Mouse (Mus musculus) heart, embryonic 15.5 days (tissue): Measurements from ENCODE around the gene Ascl1. TPM values are rescaled to one million over a fixed set of nuclear protein-coding genes. Genes with fewer than 3 reads are reported as not detected.

Experiments used
- ATAC-seq: fragments of 200-750 bp; cut with Nextera tagmentation; replicated peaks from 2 replicates; pipeline ENCODE4 v1.8.0; 2017; ENCODE audit warnings: low read depth, moderate TSS enrichment; ENCODE audit not compliant: insufficient number of reproducible peaks, insufficient read depth, low FRiP score
- H3K27ac ChIP-seq: fragments of 300-500 bp; sonication (generic); 2 replicates; pipeline ENCODE4 v1.5.1; 2015; ENCODE audit warnings: mild to moderate bottlenecking, inconsistent platforms
- H3K27me3 ChIP-seq: fragments of 300-500 bp; sonication (generic); 2 replicates; pipeline ENCODE4 v1.6.1; 2015; ENCODE audit warnings: inconsistent platforms
- H3K36me3 ChIP-seq: fragments of 300-500 bp; sonication (generic); 2 replicates; pipeline ENCODE4 v1.6.1; 2015; ENCODE audit warnings: mild to moderate bottlenecking, inconsistent platforms
- H3K4me1 ChIP-seq: fragments of 300-500 bp; sonication (generic); replicated peaks from 2 replicates; pipeline ENCODE4 v1.6.1; 2015; ENCODE audit warnings: inconsistent platforms
- H3K4me2 ChIP-seq: fragments of 300-500 bp; sonication (generic); 2 replicates; pipeline ENCODE4 v1.6.1; 2015; ENCODE audit warnings: inconsistent platforms, mild to moderate bottlenecking, moderate library complexity
- H3K4me3 ChIP-seq: fragments of 300-500 bp; sonication (generic); 2 replicates; pipeline ENCODE4 v1.5.1; 2015; ENCODE audit warnings: mild to moderate bottlenecking, inconsistent platforms
- H3K9ac ChIP-seq: fragments of 300-500 bp; sonication (generic); 2 replicates; pipeline ENCODE4 v1.6.1; 2015; ENCODE audit warnings: mild to moderate bottlenecking, inconsistent platforms
- H3K9me3 ChIP-seq: fragments of 300-500 bp; sonication (generic); replicated peaks from 2 replicates; pipeline ENCODE4 v1.6.1; 2016; ENCODE audit warnings: inconsistent platforms
- WGBS: fragments of 180-500 bp; shearing (Covaris S2); methylation state at CpG from one replicate; pipeline ENCODE4 v1.1.7; 2015; ENCODE audit warnings: mixed read lengths; 5-methylcytosine and 5-hydroxymethylcytosine counted together
- polyA plus RNA-seq: library from polyadenylated mRNA; unstranded; fragments of >200 nt; fragmentation: Nextera tagmentation; extraction: Ambion mirVana; gene quantifications from 2 replicates; pipeline ENCODE4 v1.2.1, GENCODE M21; 2015

Gene Ascl1
- polyA plus RNA-seq, 1 experiment from 2014 or later, result 0.15 TPM

GRCm38 (mm10) chr10:87484831-87485720 is 8.4 kb downstream of the Ascl1 start:
- H3K4me3 ChIP-seq, result no peak overlapping the region
- peaks cover 65% of the 10 kb centered on the region for H3K27me3 ChIP-seq
- no peak overlapping the region for H3K9ac ChIP-seq
- ATAC-seq, result no peak
- WGBS, result 4% methylated on average over 17 of the region's 17 CpGs
- no peak overlapping the region for H3K4me2 ChIP-seq
- H3K36me3 ChIP-seq, result no peaks in the 10 kb centered on the region
- no peaks in the 10 kb centered on the region for H3K9me3 ChIP-seq
- peaks cover 8% of the 10 kb centered on the region for H3K4me1 ChIP-seq
- no peak overlapping the region for H3K27ac ChIP-seq

GRCm38 (mm10) chr10:87477895-87478294 is 15.6 kb downstream of the Ascl1 start:
- WGBS, result 55% methylated on average over 5 of the region's 5 CpGs
- H3K4me3 ChIP-seq, result no peak overlapping the region

GRCm38 (mm10) chr10:87474971-87475370 is 18.5 kb downstream of the Ascl1 start:
- Histone ChIP-seq H3K27me3 (no peaks in the 10 kb centered on the region), H3K9ac (no peak overlapping the region), H3K4me3 (no peak overlapping the region), H3K27ac (no peak overlapping the region), H3K4me1 (no peaks in the 10 kb centered on the region), H3K9me3 (no peaks in the 10 kb centered on the region), H3K4me2 (no peak overlapping the region), H3K36me3 (no peaks in the 10 kb centered on the region)
- ATAC-seq, result no peak
- 74% methylated on average over 2 of the region's 2 CpGs for WGBS

More at GRCm38 (mm10) chr10:87477895-87478294, 15.6 kb downstream of the Ascl1 start:
- Histone ChIP-seq H3K36me3 (no peaks in the 10 kb centered on the region), H3K27me3 (peaks cover 6% of the 10 kb centered on the region), H3K27ac (no peak overlapping the region), H3K9me3 (no peaks in the 10 kb centered on the region), H3K9ac (no peak overlapping the region), H3K4me1 (no peaks in the 10 kb centered on the region), H3K4me2 (no peak overlapping the region)
- ATAC-seq, result no peak

- Histone ChIP-seq H3K9ac (no peak overlapping the region), H3K36me3 (no peaks in the 10 kb centered on the region), H3K4me1 (no peaks in the 10 kb centered on the region), H3K4me2 (no peak overlapping the region), H3K9me3 (no peaks in the 10 kb centered on the region), H3K27me3 (no peaks in the 10 kb centered on the region), H3K4me3 (no peak overlapping the region), H3K27ac (no peak overlapping the region)
- ATAC-seq, result no peak
- whole genome bisulfite sequencing, result 61% methylated on average over 10 of the region's 10 CpGs
Measured at GRCm38 (mm10) chr10:87473475-87474131, 19.9 kb downstream of the Ascl1 start.

GRCm38 (mm10) chr10:87450777-87451176 is 42.7 kb downstream of the Ascl1 start:
- no peaks in the 10 kb centered on the region; the same call in 1 of the 2 replicates for H3K27me3 ChIP-seq
- H3K4me1 ChIP-seq, result no peaks in the 10 kb centered on the region
- WGBS, result 82% methylated on average over 3 of the region's 3 CpGs
- no peak overlapping the region for H3K9ac ChIP-seq
- H3K36me3 ChIP-seq, result no peaks in the 10 kb centered on the region
- no peak overlapping the region for H3K4me3 ChIP-seq
- H3K4me2 ChIP-seq, result no peak overlapping the region
- H3K9me3 ChIP-seq, result no peaks in the 10 kb centered on the region
- no peak overlapping the region for H3K27ac ChIP-seq
- no peak for ATAC-seq

- Histone ChIP-seq H3K27ac (no peak overlapping the region), H3K4me2 (no peak overlapping the region), H3K36me3 (no peaks in the 10 kb centered on the region), H3K4me1 (no peaks in the 10 kb centered on the region), H3K4me3 (no peak overlapping the region), H3K27me3 (no peaks in the 10 kb centered on the region; the same call in 1 of the 2 replicates), H3K9ac (no peak overlapping the region), H3K9me3 (no peaks in the 10 kb centered on the region)
- ATAC-seq, result no peak
- WGBS, result 75% methylated on average over 6 of the region's 6 CpGs
Measured at GRCm38 (mm10) chr10:87449368-87449767, 44.1 kb downstream of the Ascl1 start.

- ATAC-seq, result no peak
- no peaks in the 10 kb centered on the region for H3K36me3 ChIP-seq
- no peak overlapping the region for H3K27ac ChIP-seq
- no peak overlapping the region for H3K9ac ChIP-seq
- no peaks in the 10 kb centered on the region; the same call in 1 of the 2 replicates for H3K27me3 ChIP-seq
- H3K4me2 ChIP-seq, result no peak overlapping the region
- no peak overlapping the region for H3K4me3 ChIP-seq
- H3K9me3 ChIP-seq, result no peaks in the 10 kb centered on the region
- no peaks in the 10 kb centered on the region for H3K4me1 ChIP-seq
- 60% methylated on average over 5 of the region's 5 CpGs for WGBS
Measured at GRCm38 (mm10) chr10:87448257-87448656, 45.2 kb downstream of the Ascl1 start.

- no peak for ATAC-seq
- no peaks in the 10 kb centered on the region for H3K36me3 ChIP-seq
- no peak overlapping the region for H3K4me3 ChIP-seq
- WGBS, result 8% methylated on average over 9 of the region's 9 CpGs
- 0 out of 2 replicates have a peak overlapping the region, but pooled peaks have one; percentile 21 for H3K4me2 ChIP-seq
- H3K4me1 ChIP-seq, result no peaks in the 10 kb centered on the region
- no peak overlapping the region for H3K9ac ChIP-seq
- no peaks in the 10 kb centered on the region; the same call in 1 of the 2 replicates for H3K27me3 ChIP-seq
- H3K9me3 ChIP-seq, result no peaks in the 10 kb centered on the region
- no peak overlapping the region for H3K27ac ChIP-seq
Measured at GRCm38 (mm10) chr10:87447754-87448095, 45.7 kb downstream of the Ascl1 start.

GRCm38 (mm10) chr10:87446829-87447753 is 46.4 kb downstream of the Ascl1 start:
- no peak for ATAC-seq
- Histone ChIP-seq H3K9me3 (no peaks in the 10 kb centered on the region), H3K4me3 (no peak overlapping the region), H3K9ac (no peak overlapping the region), H3K27ac (no peak overlapping the region), H3K27me3 (no peaks in the 10 kb centered on the region; the same call in 1 of the 2 replicates), H3K4me1 (no peaks in the 10 kb centered on the region), H3K36me3 (no peaks in the 10 kb centered on the region), H3K4me2 (0 out of 2 replicates have a peak overlapping the region, but pooled peaks have one; percentile 21)
- WGBS, result 37% methylated on average over 12 of the region's 13 CpGs

- H3K27me3 ChIP-seq, result no peaks in the 10 kb centered on the region; the same call in 1 of the 2 replicates
- 66% methylated on average over 2 of the region's 2 CpGs for WGBS
- no peaks in the 10 kb centered on the region for H3K4me1 ChIP-seq
- H3K9ac ChIP-seq, result no peak overlapping the region
- no peak overlapping the region for H3K4me3 ChIP-seq
- H3K27ac ChIP-seq, result no peak overlapping the region
- H3K4me2 ChIP-seq, result no peak overlapping the region
- H3K9me3 ChIP-seq, result no peaks in the 10 kb centered on the region
- H3K36me3 ChIP-seq, result no peaks in the 10 kb centered on the region
- no peak for ATAC-seq
Measured at GRCm38 (mm10) chr10:87446139-87446828, 47.2 kb downstream of the Ascl1 start.
